In the genomic region with DNA sequence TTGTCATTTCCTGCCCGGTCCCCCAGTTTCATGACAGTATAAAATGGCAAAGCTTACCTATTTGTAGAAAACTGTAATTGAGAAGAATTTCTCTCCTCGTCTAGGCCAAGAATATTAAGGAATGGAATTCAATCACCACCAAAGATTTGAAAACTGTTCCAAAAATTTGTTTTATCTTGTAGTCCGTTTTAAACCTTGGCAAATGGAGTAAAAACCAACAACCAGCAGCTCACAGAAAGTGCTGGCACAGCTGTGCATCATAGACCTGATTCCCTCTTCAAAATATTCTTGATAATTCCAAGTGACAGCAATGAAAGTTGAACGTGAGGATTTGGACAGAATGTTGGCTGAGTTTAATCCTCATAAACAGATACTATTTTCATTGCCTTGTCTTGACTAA, we compare ENCODE assay signal across 27 mouse cellular contexts. TPM values are rescaled to one million over a fixed set of nuclear protein-coding genes. Genes with fewer than 3 reads are reported as not detected.
A peak's percentile ranks its signal among the peaks of the same experiment; 100 is the strongest.
DNase-seq lines count a peak whose midpoint lies in the region; ATAC-seq lines count a peak whose summit lies in the region.
"Had no signal": no experiment of that assay in that cellular context is flagged by ENCODE, and none has a peak within 500 bp of the region (broad histone marks: within the 10 kb centered on the region; RNA-seq: fewer than 3 reads in every experiment).

No protein-coding gene starts in this region.

- no peak for ATAC-seq in embryonic facial prominence, embryonic 14.5 days (ENCODE audit: low read depth)
- ATAC-seq in hindbrain, embryonic 13.5 days (ENCODE audit: low FRiP score) = no peak
- ATAC-seq: CD4-positive, CD25-positive, alpha-beta regulatory T cell, adult 4 months; forebrain, embryonic 13.5 days; forebrain, embryonic 15.5 days; forebrain, postnatal 0 days had no signal

- peak; percentile 55 for DNase-seq in embryonic facial prominence, embryonic 14.5 days (ENCODE audit: low spot score)
- DNase-seq in embryonic facial prominence, embryonic 10.5 days (ENCODE audit: low spot score) = no peak
- DNase-seq in lung, postnatal 36 days = peak; percentile 3
- no peak for DNase-seq in lung, postnatal 25 days (ENCODE audit: low spot score)
- DNase-seq: adrenal gland, adult 2 months; adrenal gland, postnatal 10 days; adrenal gland, postnatal 25 days; B cell, adult 2 months; cerebellum, adult 11 months; cerebellum, adult 18-20 months; cerebellum, adult 8-10 months; cerebellum, adult 9-11 months; cerebellum, postnatal 14 days; cerebellum, postnatal 36 days; embryo, embryonic 11 days; forebrain, postnatal 0 days had no signal

- no peak overlapping the region for H3K4me3 ChIP-seq in embryonic facial prominence, embryonic 14.5 days (ENCODE audit: low read depth, low read length)
- no peak overlapping the region for H3K4me3 ChIP-seq in embryonic facial prominence, embryonic 10.5 days
- no peak overlapping the region for H3K4me3 ChIP-seq in hindbrain, embryonic 13.5 days
- H3K4me3 ChIP-seq: embryonic facial prominence, embryonic 12.5 days; embryonic facial prominence, embryonic 15.5 days; erythroblast, embryonic 14.5 days; forebrain, embryonic 13.5 days; forebrain, embryonic 15.5 days had no signal

- WGBS in embryonic facial prominence, embryonic 14.5 days = 55% methylated on average over 4 of the region's 4 CpGs
- 81% methylated on average over 4 of the region's 4 CpGs for WGBS in embryonic facial prominence, embryonic 10.5 days
- WGBS in hindbrain, embryonic 13.5 days = 88% methylated on average over 4 of the region's 4 CpGs

- no peak overlapping the region for H3K9ac ChIP-seq in embryonic facial prominence, embryonic 14.5 days (ENCODE audit: low read depth, low read length)
- H3K9ac ChIP-seq in hindbrain, embryonic 13.5 days = no peak overlapping the region
- H3K9ac ChIP-seq: embryonic facial prominence, embryonic 12.5 days; embryonic facial prominence, embryonic 15.5 days; forebrain, embryonic 13.5 days; forebrain, embryonic 15.5 days; forebrain, postnatal 0 days had no signal

- H3K9me3 ChIP-seq in embryonic facial prominence, embryonic 14.5 days (ENCODE audit: control insufficient read depth, low read length) = no peaks in the 10 kb centered on the region
- no peaks in the 10 kb centered on the region for H3K9me3 ChIP-seq in embryonic facial prominence, embryonic 10.5 days
- no peaks in the 10 kb centered on the region for H3K9me3 ChIP-seq in hindbrain, embryonic 13.5 days
- H3K9me3 ChIP-seq: embryonic facial prominence, embryonic 12.5 days; embryonic facial prominence, embryonic 15.5 days; forebrain, embryonic 13.5 days; forebrain, embryonic 15.5 days; G1E had no signal

- no peaks in the 10 kb centered on the region for H3K27me3 ChIP-seq in embryonic facial prominence, embryonic 14.5 days (replicated peaks; ENCODE audit: control insufficient read depth, insufficient read depth, low read length)
- H3K27me3 ChIP-seq in embryonic facial prominence, embryonic 10.5 days (replicated peaks; ENCODE audit: low read depth, poor library complexity, severe bottlenecking) = no peaks in the 10 kb centered on the region
- H3K27me3 ChIP-seq in hindbrain, embryonic 13.5 days = no peaks in the 10 kb centered on the region
- H3K27me3 ChIP-seq: CH12.LX; embryonic facial prominence, embryonic 12.5 days; embryonic facial prominence, embryonic 15.5 days; forebrain, embryonic 13.5 days; forebrain, embryonic 15.5 days had no signal

- no peak overlapping the region for H3K27ac ChIP-seq in embryonic facial prominence, embryonic 14.5 days (replicated peaks; ENCODE audit: low read depth, low read length)
- no peak overlapping the region for H3K27ac ChIP-seq in embryonic facial prominence, embryonic 10.5 days (replicated peaks)
- H3K27ac ChIP-seq in hindbrain, embryonic 13.5 days = no peak overlapping the region
- H3K27ac ChIP-seq: embryonic facial prominence, embryonic 12.5 days; embryonic facial prominence, embryonic 15.5 days; forebrain, embryonic 13.5 days; forebrain, embryonic 15.5 days had no signal

- peaks cover 3% of the 10 kb centered on the region; the same call in 1 of the 2 replicates for H3K4me1 ChIP-seq in embryonic facial prominence, embryonic 14.5 days (ENCODE audit: control insufficient read depth, insufficient read depth, low read length)
- H3K4me1 ChIP-seq in embryonic facial prominence, embryonic 10.5 days = no peaks in the 10 kb centered on the region
- no peaks in the 10 kb centered on the region for H3K4me1 ChIP-seq in hindbrain, embryonic 13.5 days (replicated peaks)
- H3K4me1 ChIP-seq: embryonic facial prominence, embryonic 12.5 days; embryonic facial prominence, embryonic 15.5 days; forebrain, embryonic 13.5 days; forebrain, embryonic 15.5 days had no signal

- no peaks in the 10 kb centered on the region for H3K36me3 ChIP-seq in embryonic facial prominence, embryonic 14.5 days (ENCODE audit: control insufficient read depth, insufficient read depth, low read length)
- H3K36me3 ChIP-seq in embryonic facial prominence, embryonic 10.5 days (replicated peaks) = no peaks in the 10 kb centered on the region
- no peaks in the 10 kb centered on the region for H3K36me3 ChIP-seq in hindbrain, embryonic 13.5 days
- H3K36me3 ChIP-seq: embryonic facial prominence, embryonic 12.5 days; embryonic facial prominence, embryonic 15.5 days; forebrain, embryonic 15.5 days; G1E had no signal

- no peak overlapping the region for H3K4me2 ChIP-seq in embryonic facial prominence, embryonic 14.5 days (ENCODE audit: low read depth, low read length)
- no peak overlapping the region for H3K4me2 ChIP-seq in hindbrain, embryonic 13.5 days
- H3K4me2 ChIP-seq: embryonic facial prominence, embryonic 12.5 days; embryonic facial prominence, embryonic 15.5 days; forebrain, embryonic 13.5 days; forebrain, embryonic 15.5 days had no signal

RNA-seq across cellular contexts. Expression of gene Gm17555, which starts 23.6 kb away (rescaled TPM):
- polyA plus RNA-seq in embryonic facial prominence, embryonic 14.5 days (2014; fragmentation: Nextera tagmentation; extraction: Ambion mirVana) = not detected in 2 replicates
- not detected in 2 replicates for polyA plus RNA-seq in embryonic facial prominence, embryonic 10.5 days (2016; fragmentation: Nextera tagmentation; extraction: Ambion mirVana)
- polyA plus RNA-seq in hindbrain, embryonic 13.5 days (2015; fragmentation: Nextera tagmentation; extraction: Ambion mirVana) = not detected in 2 replicates
- polyA plus RNA-seq: adrenal gland, adult 2 months; brain, embryonic 14.5 days; CD4-positive, CD25-positive, alpha-beta regulatory T cell, adult 4 months; embryonic facial prominence, embryonic 12.5 days; embryonic facial prominence, embryonic 15.5 days; erythroblast, embryonic 14.5 days; forebrain, embryonic 11.5 days; forebrain, embryonic 13.5 days; forebrain, embryonic 15.5 days; forebrain, postnatal 0 days; G1E had no signal

RNA-seq across cellular contexts. Expression of gene Dtwd1, which starts 39.4 kb away (rescaled TPM):
- 23.6 and 24.5 TPM in 2 replicates for polyA plus RNA-seq in embryonic facial prominence, embryonic 14.5 days (2014; fragmentation: Nextera tagmentation; extraction: Ambion mirVana)
- 28.1 and 29.8 TPM in 2 replicates for polyA plus RNA-seq in embryonic facial prominence, embryonic 10.5 days (2016; fragmentation: Nextera tagmentation; extraction: Ambion mirVana)
- 16.2 and 16.6 TPM in 2 replicates for polyA plus RNA-seq in hindbrain, embryonic 13.5 days (2015; fragmentation: Nextera tagmentation; extraction: Ambion mirVana)

RNA-seq across cellular contexts. Expression of gene Fam227b, which starts 39.5 kb away (rescaled TPM):
- polyA plus RNA-seq in embryonic facial prominence, embryonic 14.5 days (2014; fragmentation: Nextera tagmentation; extraction: Ambion mirVana) = 0.08 TPM in 1 of 2 replicates, not detected in the other
- not detected in 2 replicates for polyA plus RNA-seq in embryonic facial prominence, embryonic 10.5 days (2016; fragmentation: Nextera tagmentation; extraction: Ambion mirVana)
- polyA plus RNA-seq in hindbrain, embryonic 13.5 days (2015; fragmentation: Nextera tagmentation; extraction: Ambion mirVana) = not detected in 2 replicates
- polyA plus RNA-seq: adrenal gland, adult 2 months; brain, embryonic 14.5 days; CD4-positive, CD25-positive, alpha-beta regulatory T cell, adult 4 months; embryonic facial prominence, embryonic 12.5 days; embryonic facial prominence, embryonic 15.5 days; erythroblast, embryonic 14.5 days; forebrain, embryonic 11.5 days; forebrain, embryonic 13.5 days; forebrain, embryonic 15.5 days; forebrain, postnatal 0 days; G1E had no signal

Comparison
In these comparisons a context has a peak if more than half of its experiments do, and no peak if none do; other contexts are left out.
1. DNase-seq: peak in embryonic facial prominence, embryonic 14.5 days (single experiment) and lung, postnatal 36 days (single experiment); none in embryonic facial prominence, embryonic 10.5 days (single experiment) and lung, postnatal 25 days (single experiment).